Mouse (Mus musculus): ENCODE measurements around the gene Best1.

DNA sequence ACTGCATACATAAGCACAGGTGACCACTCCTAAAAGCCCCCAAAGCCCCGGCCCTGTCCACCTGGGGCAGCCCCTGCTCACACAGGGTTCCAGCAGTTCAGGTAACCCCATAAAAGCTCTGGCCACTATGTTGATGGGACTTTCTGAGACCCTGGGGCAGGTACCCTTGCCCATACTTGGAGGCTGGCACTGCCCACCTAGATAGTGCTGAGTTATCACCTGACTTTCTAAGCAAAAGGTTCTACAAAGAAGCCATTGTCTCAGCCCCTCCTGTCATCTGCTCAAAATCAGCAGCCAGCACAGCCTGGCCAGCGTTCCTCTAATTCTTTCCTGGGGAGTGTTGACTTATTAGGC lies 3.4 kb downstream of the Best1 start:
- no peak for TF ChIP-seq CTCF (IDR thresholded peaks at IDR 0.05; ENCODE audit: low read depth)
- no peak for TF ChIP-seq EP300 (optimal IDR thresholded peaks at IDR 0.05)
